Mouse (Mus musculus): Measurements from ENCODE around the gene Olfr777.
"Not testable (repeated sequence)": the region's sequence is repeated elsewhere in the genome, so short reads cannot be mapped to it uniquely, and the experiment has no call there.

The Olfr777 gene

GRCm38 (mm10) chr10:129271081-129271535 is at the start of gene Olfr777:
TSS of gene Olfr777 (minus strand) at chr10:129271485.
- DNase-seq = no peak

GRCm38 (mm10) chr10:129317817-129318216 is 46.5 kb upstream of the Olfr777 start, which contains the start of gene Olfr780:
TSS of gene Olfr780 (plus strand) at chr10:129318117.
- DNase-seq = no peak

- DNase-seq = not testable (repeated sequence)
These were observed 42.2 kb upstream of the Olfr777 start for GRCm38 (mm10) chr10:129313521-129313920.

GRCm38 (mm10) chr10:129312973-129313372 is 41.7 kb upstream of the Olfr777 start:
- not testable (repeated sequence) for DNase-seq

- no peak for DNase-seq
These were observed 12.5 kb downstream of the Olfr777 start, which contains the start of gene Olfr776 for GRCm38 (mm10) chr10:129258827-129259226. TSS of gene Olfr776 (plus strand) at chr10:129259127.

GRCm38 (mm10) chr10:129248112-129248511 is 23.2 kb downstream of the Olfr777 start, which contains the start of gene Olfr775:
TSS of gene Olfr775 (plus strand) at chr10:129248412.
- no peak for DNase-seq

GRCm38 (mm10) chr10:129235904-129236303 is 35.4 kb downstream of the Olfr777 start, which contains the start of gene Olfr774:
TSS of gene Olfr774 (plus strand) at chr10:129236204.
- DNase-seq = no peak

GRCm38 (mm10) chr10:129230737-129231136 is 40.5 kb downstream of the Olfr777 start:
- DNase-seq = no peak
